Mouse (Mus musculus): ENCODE measurements around the gene Gpr180.

- TF ChIP-seq POLR2A (IDR thresholded peaks at IDR 0.05; ENCODE audit: low read depth, low read length) (no peak), CTCF (IDR thresholded peaks at IDR 0.05; ENCODE audit: extremely low read depth, insufficient read depth, insufficient read length, insufficient replicate concordance) (no peak)
Measured at GRCm38 (mm10) chr14:118162640-118163039, 25.7 kb downstream of the Gpr180 start.
